Mouse (Mus musculus): ENCODE measurements around the gene Tmem210.

Gene Tmem210

DNA sequence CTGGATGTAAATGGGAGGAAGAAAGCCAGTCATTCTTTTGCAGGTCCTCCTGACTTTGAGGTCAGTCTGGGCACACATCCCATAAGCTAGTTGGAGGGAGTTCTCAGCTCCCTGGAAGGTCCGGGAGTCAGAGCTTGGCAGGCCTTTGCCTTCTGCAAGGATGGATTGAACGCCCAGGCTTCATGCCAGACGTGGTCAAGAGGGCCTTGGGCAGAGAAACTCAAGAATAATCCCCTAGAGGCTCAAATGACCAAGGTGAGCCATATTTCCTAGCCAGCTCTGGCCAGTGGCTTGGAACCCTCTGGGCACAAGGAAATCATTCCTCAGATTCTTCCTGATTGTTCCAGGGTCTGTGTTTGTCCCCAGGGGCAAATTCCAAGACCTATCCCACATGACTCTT lies 23.1 kb upstream of the Tmem210 start:
- DNase-seq (ENCODE audit: extremely low read depth, insufficient read length, low spot score) = peak; percentile 81

DNA sequence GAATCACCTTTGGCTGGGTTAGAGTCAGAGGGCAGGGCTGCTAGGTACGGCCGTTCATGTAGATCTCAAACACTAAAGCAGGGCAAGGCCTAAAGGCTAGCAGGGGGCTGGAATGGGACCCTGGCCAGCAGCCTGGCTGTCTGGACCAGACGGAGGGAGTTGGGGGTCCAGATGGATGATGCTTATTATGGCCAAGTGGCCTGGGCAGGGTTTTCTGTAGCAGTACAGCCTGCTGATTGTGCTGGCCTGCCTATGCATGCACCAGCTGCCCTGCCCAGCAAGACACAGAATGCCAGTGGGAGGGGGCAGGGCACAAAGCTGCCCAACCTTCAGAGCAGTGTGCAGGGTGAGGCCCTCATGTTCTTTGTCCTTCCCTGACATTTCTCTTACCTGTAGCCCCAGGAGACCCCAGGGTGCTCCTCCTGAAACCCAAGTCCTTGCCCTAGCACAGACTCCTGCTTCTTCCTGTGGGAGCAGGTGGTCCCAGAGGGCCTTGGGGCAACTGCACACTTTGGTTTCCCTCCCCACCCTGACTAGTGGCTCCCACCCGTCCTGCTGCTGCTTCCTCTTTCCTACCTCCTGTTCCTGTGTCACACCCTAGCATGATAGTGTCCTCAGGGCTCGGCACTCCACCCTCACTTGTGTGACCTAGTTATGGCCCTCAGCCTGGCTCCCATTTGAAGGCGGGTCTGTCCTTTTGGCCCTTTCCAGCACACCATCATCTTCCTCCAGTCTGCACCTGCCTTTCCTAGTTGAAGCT lies 21.9 kb upstream of the Tmem210 start:
- DNase-seq (ENCODE audit: extremely low read depth, insufficient read length, low spot score) = peak; percentile 54

DNA sequence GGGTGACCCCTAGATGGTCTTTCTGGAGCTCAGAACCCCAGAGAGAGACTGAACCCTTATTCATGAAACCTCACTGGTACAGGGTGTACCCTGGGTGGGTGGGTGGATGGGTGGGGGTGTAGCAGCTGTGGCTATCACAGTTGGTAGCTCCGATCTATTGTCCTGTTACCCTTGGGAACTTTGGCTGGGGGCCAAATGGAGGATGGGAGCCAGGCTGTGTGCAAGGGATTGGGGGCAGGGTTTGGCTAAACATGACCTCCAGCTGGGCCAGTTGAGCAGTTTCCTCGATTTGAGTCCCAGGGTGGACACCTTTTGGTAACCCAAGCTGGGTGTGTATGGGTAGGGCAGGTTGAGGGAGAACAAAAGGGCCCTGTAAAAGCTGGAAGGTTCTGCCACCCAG lies 21.2 kb upstream of the Tmem210 start:
- no peak for DNase-seq (ENCODE audit: extremely low read depth, insufficient read length, low spot score)

DNA sequence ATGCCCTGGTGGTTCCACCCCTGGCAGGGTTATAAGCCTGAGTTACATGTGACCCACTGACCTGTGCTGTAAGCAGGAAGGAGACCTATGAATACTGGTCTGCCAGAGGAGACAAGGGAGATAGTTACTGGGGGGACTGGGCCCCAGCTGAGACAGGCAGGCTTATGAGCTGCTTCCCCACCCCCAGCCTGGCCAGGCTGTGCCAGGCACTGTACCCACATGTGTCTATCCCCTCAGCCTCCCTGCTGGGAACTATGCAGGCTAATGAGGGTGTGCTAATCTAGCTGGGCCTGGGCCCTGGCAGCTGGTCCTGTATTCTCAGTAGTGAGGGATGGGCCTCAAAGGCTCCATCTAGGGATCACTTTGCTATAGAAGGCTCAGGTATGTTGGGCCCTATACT lies 20.7 kb upstream of the Tmem210 start:
- no peak for DNase-seq (ENCODE audit: extremely low read depth, insufficient read length, low spot score)

DNA sequence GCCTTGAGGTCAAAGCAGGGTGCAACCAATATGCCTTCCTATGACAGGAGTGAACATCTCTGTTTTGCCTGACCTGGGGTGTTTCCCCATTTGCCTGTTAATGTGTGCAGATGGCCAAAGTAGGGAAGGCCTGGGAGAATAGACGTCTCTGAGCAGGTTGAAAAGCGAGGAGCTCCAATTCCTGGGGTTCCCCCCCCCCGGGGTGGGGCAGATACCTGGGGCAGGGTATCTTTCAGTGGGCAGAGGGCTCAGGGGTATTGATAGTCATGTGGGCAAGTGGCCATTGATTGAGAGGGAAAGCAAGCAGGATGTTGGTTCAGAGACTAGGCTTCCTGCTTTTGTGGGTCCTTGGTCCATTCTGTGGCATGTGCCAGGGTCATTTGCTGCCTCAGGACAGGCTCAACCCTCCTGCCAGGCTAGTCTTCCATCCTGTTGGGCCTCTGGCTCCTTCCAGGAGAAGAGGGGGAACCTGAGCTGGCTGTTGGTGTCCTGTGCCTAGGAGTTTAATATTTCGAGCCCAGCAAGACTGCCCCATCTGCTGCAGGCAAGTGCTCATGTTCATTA lies 20.1 kb upstream of the Tmem210 start:
- DNase-seq (ENCODE audit: extremely low read depth, insufficient read length, low spot score) = no peak

DNA sequence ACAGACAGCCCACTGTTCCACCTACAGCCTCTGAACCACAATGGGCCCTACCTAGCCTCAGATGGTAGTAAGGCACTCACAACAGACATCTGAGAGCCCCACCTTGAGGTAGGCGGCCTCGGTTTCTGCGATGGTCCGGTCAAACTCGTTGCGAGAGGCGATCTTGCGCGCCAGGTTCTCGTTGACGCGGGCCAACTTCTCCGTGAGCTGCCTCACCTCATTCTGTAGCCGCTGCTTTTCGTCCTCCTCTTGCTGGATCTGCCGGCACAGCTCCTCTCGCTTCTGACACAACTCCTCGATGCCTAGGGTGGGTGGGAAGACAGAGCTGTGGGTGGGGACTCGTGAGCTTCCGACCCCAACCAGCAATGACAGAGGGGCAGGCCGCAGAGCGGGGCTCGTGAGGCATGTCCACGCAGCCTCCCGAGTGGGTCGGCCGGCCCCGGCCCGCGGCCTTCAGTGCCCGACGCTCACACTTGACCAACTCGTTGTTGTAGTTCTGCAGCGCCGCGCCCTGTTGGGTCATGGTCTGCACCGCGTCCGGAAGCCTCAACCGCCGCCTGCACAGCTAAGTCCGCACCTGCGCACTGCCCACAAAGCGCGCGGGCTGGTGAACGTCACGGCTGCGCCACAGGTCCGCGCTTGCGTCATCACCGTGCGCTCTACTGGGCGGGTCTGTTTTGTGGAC lies 16.0 kb upstream of the Tmem210 start, which contains the start of the genes Ssna1 and Anapc2:
Ssna1 (minus strand) TSS at position 612 of the 685 bp plus-strand sequence.
Anapc2 (plus strand) TSS at position 652 of the 685 bp plus-strand sequence.
- DNase-seq (ENCODE audit: extremely low read depth, insufficient read length, low spot score) = peak; percentile 97

DNA sequence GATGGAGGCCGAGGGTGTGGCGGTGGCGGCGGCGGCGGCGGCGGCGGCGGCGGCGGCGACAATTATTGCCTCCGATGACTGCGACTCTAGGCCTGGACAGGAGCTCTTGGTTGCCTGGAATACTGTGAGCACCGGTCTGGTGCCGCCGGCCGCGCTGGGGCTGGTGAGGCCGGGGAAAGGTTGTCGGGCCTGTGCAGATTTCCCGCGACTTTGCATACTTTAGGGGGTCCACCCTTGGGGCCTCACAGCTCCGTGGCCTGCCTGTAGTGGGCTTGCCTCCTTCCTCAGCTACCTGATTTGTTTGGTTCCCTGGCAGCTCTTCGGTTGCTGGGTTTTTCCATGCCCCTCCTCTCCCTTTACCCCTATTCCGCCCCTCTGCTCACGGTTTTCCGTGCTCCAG lies 15.4 kb upstream of the Tmem210 start:
- no peak for DNase-seq (ENCODE audit: extremely low read depth, insufficient read length, low spot score)

DNA sequence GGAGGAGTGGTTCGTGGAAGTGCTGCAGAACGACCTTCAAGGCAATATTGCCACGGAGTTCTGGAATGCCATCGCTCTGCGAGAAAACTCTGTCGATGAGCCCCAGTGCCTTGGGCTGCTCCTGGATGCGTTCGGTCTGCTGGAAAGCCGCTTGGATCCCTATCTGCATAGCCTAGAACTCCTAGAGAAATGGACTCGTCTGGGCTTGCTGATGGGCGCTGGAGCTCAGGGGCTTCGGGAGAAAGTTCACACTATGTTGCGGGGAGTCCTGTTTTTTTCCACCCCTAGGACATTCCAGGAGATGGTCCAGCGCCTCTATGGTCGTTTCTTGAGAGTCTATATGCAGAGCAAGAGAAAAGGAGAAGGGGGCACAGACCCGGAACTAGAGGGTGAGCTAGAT lies 14.9 kb upstream of the Tmem210 start:
- DNase-seq (ENCODE audit: extremely low read depth, insufficient read length, low spot score) = no peak

DNA sequence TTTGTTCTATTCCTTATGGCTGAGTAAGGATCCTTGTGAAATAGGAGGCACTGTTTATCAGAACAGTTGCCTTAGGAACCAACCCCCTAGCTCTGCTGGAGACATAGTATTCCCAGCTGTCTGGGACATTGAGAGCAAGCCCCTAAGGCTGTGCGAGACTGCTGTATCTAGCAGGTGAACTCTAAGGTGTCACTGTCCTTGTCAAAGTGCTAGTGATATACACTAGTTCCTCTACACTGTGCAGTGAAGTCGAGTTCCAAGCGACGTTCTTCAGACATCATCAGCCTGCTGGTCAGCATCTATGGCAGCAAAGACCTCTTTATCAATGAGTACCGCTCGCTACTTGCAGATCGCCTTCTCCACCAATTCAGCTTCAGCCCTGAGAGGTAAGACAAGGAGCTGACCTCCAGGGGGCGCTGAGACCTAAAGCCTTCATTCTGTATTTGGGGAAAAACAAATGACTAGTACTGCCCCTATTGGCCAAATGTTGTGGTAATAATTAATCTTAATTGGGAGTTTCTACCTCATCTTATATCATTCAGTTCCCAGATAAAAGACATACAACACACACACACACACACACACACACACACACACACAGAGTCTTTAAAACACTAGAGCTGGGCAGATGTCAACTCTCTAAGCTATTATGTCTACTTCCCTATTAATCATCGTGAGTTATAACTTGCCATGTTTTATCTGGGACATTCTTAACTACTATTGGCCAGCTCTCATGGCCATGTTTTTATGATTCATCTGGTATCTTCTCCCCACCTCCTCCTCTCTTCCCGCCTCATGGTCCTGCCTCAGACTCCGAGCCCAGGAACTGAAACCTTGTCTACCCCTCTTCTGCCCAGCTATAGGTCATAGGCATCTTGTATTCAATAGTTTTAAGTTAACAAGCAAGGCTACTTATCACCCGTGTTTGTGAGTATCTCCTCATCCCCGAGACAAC lies 8.7 kb upstream of the Tmem210 start:
- DNase-seq (ENCODE audit: extremely low read depth, insufficient read length, low spot score) = no peak

DNA sequence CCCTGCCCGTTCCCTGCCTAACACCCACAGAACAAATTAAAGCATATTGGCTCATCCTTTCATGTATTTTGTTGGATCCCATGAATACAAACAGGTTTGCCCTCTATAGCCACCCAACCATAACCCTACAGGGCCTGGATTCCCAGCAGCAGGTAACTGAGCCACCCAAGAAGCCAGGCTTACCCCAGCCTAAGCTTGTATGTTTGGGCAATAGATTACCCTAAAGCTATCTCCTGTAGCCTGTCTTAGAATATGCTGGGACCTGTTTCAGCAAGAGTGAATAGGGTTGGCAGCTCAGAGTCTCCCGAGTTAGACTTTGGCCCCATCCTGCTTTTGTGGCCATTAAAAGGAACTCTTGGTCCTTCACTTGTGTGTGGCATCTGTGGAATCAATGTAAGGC lies 2.4 kb upstream of the Tmem210 start:
- no peak for DNase-seq (ENCODE audit: extremely low read depth, insufficient read length, low spot score)

DNA sequence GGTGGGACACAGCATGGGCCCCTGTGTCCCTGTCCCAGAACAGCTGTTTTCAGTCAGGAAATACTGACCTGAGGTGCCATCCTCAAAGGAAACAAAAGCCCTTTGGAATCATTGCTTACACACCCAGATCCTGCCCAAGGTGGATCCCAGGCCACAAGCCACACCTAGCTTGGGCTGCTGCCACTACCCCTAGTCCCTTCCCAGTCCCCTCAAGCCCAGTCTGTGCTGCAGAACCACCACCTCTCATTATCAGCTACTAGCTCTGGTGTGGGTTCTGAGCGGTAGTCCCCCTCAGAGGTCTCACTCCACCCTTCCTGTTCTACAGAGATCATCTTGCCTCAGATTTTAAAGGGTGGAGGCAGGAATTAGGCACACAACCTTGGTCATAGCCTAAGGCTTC lies 1.6 kb upstream of the Tmem210 start:
- DNase-seq (ENCODE audit: extremely low read depth, insufficient read length, low spot score) = no peak

DNA sequence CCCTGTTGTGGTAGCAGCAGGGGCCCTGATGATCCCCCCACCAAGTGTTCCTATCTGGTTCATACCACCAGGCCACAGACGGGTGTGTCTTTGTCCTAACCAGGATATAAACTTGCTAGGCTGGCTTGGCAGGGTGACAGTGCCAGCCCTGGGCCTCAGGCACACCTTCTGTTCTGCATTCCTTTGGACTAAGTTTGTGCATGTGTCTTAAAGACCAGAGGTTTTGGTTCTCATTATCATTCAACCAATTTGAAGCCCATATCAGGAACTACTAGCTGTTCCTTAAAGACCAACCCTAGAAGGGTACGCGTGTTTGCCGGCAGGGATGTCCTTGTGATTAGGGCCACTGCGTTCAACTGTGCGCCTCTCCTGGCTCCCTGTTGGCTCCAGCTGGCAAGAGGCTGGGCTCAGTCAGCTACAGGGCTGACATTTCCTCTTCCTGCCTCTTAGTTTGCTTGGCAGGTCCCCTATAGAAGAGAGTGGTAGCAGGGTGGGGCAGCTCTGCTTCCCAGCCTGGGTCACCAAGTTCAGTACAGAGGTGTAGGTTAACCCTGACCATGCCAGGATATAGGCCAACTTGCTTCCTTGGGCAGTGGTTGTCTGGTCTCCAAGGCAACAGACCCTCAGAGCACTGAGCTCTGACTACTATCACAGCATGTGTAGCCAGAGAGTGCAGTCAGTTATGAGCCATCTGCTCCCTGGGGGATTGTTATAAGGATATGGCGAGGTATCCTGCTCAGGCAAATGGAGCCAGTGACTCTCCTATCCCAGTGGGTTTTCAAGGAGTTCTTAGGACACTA lies 908 bp upstream of the Tmem210 start:
- peak; percentile 36 for DNase-seq (ENCODE audit: extremely low read depth, insufficient read length, low spot score)

DNA sequence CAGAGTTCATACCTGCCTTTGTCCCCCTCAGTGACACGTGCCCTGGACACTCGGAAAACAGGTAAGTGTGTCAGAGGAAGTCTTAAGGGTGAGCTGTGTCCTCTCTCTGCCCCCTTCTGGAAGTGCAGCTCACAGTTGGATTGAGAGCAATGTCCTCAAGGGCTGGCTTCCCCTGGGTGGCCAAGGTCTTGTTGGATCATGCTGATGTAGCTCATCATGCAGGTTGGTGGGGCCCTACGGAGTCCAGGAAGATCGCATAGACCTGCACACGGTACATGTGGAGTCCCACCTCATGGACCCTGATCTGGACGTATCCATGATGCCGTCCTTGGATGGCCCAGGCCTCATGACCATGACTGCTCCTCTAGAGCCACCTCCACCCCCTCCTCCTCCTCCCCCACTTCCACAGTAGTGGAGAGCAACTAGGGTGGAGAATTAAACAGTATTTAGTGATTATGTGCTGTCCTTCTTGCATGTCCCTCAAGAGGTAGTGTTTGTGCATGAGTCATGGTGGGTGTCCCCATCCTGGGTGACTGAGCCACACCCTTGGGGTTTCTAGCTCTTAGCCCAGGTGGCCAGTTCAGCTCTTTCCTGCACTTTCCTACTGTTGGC lies 895 bp downstream of the Tmem210 start:
- DNase-seq (ENCODE audit: extremely low read depth, insufficient read length, low spot score) = peak; percentile 33

DNA sequence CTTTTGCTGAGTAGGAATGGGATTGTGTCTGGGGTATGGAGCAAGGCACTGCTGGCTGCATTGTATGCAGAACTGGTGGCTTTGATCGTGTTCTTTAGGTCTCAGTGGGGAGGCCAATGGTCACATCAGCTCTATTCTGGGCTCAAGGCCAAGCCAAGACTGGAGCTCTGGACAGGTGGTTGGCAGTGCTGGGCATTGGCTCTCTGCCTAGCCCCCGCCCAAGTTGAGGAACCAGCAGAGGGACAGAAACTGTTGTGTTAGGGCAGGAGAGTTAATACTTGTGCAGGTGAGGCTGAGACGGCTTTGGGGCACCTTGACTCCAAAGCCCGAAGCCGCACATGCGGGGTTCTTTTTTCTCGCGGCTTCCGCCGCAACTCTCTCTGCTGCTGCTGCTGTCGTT lies 1.7 kb downstream of the Tmem210 start, which contains the start of gene Lrrc26:
Lrrc26 (plus strand) TSS at position 265 of the 400 bp plus-strand sequence.
- DNase-seq (ENCODE audit: extremely low read depth, insufficient read length, low spot score) = no peak

DNA sequence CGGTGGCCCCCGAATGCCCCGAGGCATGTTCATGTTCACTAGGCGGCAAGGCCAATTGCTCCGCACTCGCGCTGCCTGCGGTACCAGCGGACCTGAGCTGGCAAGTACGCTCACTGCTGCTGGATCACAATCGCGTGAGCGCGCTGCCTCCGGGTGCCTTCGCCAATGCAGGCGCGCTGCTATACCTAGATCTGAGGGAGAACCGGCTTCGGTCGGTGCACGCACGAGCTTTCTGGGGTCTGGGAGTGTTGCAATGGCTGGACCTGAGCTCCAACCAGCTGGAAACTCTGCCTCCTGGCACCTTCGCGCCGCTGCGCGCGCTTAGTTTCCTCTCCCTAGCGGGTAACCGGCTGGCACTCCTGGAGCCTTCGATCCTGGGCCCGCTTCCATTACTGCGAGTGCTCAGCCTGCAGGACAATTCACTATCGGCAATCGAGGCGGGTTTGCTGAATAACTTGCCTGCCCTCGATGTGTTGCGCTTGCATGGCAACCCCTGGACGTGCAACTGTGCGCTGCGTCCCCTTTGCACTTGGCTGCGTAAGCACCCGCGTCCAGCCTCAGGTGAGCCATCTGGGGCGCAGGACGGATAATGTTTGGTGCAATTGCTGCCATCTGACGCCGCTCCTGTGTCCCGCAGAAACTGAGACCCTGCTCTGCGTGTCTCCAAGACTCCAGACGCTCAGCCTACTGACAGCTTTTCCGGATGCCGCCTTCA lies 2.3 kb downstream of the Tmem210 start:
- no peak for DNase-seq (ENCODE audit: extremely low read depth, insufficient read length, low spot score)

DNA sequence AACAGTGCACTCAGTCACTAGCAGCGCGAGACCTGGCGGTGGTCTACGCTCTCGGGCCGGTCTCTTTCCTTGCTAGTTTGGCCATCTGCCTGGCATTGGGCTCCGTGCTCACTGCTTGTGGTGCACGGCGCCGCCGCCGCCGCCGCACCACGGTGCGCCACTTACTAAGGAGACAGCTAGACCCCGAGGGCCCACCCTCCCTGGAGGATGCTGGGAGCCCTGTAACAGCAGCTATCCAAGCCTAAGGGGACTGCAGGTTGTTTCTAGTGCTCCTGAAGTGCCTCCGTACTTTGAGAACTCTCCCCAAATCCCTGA lies 2.8 kb downstream of the Tmem210 start:
- DNase-seq (ENCODE audit: extremely low read depth, insufficient read length, low spot score) = no peak

DNA sequence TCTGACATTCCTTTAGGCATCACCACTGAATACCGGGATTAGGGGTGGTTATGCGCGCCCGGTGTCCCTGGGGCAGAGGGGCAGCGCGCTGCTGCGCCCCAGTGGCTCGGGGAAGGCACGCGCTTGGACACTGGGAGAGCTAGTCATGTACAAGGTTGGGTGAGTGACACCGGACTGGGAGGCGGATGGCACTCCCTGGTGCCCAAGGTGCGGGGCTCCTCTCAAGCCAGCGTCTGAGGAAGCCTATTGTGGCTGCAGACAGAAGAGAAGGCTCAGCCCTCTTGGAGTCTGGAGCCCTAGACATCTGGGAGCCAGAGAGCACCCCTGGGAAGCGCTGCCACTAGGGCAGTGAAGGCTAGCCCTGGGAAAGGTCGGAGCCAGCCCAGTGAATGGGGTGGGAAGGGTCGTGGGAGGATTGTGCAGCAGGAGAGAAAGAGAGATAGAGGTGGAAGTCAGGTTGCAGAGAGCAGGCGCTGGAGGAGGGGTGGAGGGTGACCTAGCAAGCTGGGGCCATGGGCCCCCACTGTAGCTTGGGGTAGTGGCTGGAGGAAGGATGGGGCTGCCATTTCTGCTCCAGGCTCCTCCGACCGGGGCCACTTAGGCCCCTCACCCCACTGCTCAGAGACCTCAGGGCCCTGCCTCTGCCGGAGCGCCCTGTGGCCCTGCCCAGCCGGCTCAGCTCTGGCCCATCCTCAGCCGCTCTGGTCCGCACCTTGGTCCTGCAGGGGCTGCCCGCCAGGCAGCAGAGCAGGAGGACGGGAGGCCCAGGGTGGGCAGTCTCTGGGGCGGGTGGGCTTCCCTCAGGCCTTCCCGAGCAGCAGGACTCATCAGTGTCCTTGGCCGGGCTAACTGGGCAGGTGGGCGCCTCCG lies 3.5 kb downstream of the Tmem210 start:
- DNase-seq (ENCODE audit: extremely low read depth, insufficient read length, low spot score) = no peak

DNA sequence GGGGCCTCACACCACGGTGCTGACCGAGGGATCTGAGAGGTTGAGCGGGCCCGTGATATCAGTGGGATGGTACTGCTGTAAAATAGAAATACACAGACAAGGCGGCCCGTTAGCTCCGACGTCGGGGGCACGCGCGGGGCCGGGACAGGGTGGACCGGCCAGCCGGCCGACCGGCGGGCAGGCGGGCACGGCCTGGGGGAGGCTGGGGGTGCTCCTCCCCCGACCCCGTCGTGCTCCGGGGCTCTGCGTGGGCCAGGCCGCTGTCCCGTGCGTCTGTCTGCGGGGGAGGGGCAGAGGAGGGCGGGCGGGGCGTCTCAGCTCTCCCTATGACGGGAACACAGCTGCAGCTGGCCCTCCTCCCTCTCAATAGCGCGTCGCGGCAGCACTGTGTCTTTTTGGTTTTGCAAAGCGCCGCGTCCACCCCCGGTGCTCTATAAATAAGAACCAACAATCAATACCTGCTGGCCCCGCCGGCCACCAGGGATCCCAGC lies 4.2 kb downstream of the Tmem210 start:
- DNase-seq (ENCODE audit: extremely low read depth, insufficient read length, low spot score) = no peak

Data from 3134 (cell line).